Mouse (Mus musculus) naive thymus-derived CD4-positive, alpha-beta T cell, adult 2 months (primary cell): ENCODE measurements at regions not wholly inside any gene's neighbourhood (a gene's known extent, or its start where the extent isn't known, plus 50 kb on each side); places are given as distances from the start of the nearest gene placed in this dataset.
"Not testable (repeated sequence)": the region's sequence is repeated elsewhere in the genome, so short reads cannot be mapped to it uniquely, and the experiment has no call there.

Experiments
- DNase-seq: peaks from one replicate; pipeline ENCODE4 v3.0.0-alpha.2; 2011; ENCODE audit warnings: low read depth

DNA sequence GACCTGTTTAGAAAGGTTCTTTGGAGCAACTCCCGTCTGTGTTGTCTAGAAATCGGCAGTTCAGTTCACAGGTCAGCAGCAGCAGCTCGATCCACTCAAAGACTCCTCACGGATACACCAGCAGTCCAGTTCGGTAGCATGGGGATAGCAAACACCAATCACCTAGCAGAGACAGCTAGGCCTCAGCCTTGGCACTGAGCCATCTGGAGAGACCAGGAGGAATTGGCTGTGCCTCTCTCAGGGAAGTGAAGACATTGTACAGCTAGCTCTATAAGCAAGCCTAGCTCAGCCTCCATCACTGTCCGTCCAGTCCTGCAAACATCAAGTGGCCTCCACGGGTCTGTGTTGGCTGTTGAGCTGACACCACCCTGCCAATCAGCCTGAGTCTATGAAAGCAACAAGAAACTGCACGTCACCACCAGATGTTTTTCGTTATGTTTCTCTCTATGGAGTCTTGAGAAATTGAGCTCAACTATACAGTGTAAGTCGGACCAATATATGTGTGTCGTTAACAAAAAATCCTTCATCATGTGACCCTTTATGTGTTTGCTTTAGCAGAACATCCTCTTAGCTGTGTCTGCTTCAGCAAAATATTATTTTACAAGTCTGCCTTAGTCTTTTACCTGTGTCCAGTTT, 209.3 kb downstream of the Plxna1 start:
- DNase-seq = no peak

DNA sequence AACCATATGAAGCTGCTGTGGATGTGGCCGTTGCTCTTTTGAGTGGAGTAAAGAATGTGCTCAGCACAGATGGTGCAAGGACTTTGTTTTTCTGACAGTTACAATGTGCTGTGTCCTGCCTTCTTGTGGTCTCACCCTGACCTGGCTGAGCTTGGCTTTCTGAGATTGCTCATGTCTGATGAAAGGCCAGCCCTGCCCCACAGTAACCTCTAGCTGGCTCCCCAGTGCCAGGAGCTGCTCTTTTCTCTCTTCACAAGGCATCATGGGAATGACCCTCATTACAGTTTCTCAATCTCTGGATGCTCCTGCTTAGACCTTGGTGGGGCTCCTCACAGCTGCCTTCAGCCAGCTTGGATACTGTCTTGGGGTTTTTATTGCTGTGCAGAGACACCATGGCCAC, 204.9 kb downstream of the Plxna1 start:
- no peak for DNase-seq

DNA sequence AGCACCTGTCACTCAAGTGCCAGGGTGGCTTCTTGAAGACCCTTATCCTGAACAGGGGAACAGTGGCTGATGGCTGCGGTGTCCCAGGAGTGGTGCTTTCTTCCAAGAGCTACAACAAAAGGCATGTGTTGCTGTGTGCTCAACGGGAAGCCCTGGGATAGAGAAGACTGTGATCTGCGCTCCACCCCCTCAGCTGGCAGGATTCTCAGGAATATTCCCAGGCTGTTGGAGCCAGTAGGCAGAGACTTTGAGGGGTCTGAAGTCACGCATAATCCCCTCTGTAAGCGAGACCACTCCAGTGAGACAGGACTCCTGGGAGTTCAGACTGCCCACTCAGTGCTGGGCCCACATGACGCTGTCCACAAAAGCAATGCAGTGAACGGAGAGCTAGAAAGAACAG, 202.4 kb downstream of the Plxna1 start:
- no peak for DNase-seq

DNA sequence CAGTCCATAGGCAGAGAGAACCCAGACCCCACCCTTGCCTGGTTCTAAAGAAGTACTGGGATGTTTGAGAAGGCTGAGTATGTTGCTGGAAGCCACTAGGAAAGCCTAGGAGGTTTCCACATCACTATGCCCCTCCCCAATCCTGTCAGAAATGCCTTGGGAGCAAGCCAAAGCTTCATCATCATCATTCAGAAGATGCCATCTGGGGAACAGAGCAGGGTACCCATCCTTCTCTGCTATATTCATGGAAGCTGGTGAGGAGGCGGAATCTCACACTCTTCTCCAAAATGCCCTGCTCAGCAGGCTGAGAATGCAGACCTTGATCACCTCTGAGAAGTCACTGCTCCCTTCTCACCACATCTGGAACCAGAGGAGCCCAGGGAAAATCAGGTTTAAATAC, 200.7 kb downstream of the Plxna1 start:
- DNase-seq = no peak

DNA sequence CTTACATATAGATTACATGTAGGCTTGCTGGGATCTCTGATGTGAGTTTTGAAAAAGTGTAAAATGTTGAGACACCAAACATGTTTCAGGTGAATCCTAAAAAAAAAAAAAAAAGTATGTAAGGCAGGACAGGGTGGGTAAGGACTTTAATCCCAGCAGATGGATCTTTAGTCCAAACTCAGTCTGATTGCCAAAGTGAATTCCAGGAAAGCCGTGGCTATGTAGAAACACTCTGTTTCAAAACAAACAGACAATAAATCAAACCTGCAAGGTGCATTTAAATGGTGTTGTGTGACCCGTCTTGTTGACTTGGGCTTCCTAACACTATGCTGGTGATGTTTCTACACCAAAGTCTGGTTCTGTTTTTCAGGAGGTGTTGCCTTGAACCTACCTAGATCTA, 192.9 kb downstream of the Plxna1 start:
- DNase-seq = no peak

DNA sequence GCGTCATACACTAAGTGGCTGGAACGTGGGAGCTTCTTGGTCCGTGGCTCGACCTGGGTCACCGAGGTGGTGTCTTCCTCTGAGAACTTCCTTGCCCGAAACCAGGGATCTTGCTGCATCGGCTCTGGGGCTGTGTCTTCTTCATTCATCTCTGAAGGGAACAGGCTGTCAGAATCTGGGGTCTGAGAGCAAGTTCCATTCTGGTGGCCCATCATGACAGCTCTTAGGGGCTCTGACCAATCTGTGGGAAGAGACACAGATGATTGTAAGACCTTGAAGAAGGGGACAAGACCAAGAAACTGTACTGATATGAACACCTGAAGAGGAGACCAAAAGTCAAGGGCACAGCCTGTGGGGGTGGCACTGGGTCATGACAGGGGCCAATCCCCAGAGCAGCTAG, 177.5 kb downstream of the Plxna1 start:
- DNase-seq = not testable (repeated sequence)

DNA sequence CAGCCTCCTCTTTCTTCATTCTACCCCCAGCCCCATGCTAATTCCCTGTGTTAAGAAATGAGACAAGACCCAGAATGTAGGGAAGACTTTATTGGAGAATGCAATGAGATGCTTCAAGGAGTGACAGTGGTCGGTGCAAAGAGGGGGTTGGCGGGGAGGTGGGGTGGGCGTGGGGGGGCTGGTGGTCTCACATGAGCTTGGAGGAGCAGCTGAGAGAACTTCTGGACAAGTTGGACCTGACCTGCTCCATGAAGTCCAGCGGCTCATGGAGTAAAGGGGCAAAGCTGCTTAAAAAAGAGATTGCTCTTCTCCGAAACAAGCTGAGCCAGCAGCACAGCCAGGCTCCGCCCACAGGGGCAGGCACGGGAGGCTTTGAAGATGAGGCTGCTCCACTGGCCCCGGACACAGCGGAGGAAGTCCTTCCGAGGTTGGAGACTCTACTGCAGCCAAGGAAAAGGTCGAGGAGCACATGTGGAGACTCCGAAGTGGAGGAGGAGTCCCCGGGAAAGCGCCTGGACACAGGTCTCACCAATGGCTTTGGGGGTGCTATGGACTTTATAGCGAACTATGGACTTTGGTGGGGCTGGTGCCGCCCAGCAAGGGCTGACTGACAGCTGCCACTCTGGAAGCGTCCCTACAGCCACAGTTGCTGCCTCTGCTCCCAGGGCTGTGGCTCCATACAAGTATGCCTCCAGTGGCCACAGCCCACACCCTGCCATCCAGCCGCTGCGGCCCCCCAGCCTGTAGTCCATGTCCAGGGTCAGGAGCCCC, 161.7 kb downstream of the Plxna1 start:
- DNase-seq = not testable (repeated sequence)

DNA sequence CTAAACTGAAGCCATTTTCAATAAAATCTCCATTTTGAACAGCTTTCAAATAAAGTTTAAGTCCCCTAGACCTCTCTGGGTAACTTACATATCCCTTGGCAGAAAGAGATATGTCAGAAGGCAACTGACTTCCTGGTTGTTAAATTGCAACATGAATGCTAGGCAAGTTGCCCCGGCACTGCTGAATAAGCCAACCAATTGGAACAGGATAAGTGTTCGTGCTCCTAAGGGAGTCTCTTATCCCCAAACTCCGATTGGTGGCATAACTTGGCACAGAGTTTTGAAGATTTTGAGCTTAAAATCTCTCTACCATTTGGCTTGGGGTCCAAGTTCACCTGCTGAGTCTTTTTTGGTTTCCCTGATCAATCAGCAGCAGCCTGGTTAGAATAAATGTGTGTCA, 147.4 kb downstream of the Plxna1 start:
- DNase-seq = no peak

DNA sequence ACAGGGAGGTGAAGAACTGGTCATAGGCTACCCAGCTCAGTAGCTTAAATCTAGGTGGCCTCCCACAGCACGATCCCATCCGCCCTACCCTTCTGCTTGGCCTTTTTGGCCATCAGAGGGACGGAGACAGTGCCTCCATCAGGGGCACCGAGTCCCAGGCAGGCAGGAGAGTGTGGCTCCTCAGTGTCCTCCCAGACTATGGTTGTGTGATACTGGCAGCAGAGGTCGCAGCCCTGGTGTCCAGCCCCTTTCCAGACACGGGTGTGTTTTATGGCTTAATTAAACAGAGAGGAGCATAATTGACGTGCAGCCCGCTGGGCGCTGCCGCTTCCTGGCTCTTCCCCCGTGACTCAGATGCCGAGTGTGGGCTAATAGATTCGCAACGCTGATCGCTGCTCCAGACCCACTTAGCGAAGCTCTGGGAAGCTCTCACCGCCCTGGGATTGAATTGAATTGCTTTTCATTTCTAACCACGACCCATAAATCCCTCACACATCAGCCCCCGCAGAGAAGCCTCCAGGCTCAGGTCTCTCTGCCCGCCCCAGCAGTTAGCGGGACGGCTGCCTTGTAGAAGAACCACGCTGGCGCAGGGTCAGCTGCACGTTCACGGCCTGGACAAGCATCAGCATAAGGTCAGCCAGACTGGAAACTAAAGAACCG, 126.9 kb downstream of the Plxna1 start:
- no peak for DNase-seq

DNA sequence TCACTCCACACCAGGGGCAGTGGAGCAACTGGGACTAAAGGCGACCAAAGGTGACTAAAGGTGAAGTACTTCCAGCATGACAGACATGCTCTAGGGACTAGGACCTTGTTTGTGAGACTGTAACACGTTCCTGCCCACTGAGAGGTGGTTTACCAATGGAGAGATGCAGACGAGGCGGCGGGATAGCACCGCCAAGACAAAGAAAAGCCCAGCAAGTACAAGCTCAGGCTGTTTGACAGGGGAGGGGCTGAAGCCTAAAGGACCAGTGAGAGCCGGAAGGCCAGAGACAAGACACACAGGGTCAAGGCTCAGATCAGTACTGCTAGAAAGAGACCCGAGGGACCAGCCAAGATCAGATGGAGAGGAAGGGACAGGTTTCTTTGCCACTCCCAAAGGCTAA, 126.2 kb downstream of the Plxna1 start:
- no peak for DNase-seq

DNA sequence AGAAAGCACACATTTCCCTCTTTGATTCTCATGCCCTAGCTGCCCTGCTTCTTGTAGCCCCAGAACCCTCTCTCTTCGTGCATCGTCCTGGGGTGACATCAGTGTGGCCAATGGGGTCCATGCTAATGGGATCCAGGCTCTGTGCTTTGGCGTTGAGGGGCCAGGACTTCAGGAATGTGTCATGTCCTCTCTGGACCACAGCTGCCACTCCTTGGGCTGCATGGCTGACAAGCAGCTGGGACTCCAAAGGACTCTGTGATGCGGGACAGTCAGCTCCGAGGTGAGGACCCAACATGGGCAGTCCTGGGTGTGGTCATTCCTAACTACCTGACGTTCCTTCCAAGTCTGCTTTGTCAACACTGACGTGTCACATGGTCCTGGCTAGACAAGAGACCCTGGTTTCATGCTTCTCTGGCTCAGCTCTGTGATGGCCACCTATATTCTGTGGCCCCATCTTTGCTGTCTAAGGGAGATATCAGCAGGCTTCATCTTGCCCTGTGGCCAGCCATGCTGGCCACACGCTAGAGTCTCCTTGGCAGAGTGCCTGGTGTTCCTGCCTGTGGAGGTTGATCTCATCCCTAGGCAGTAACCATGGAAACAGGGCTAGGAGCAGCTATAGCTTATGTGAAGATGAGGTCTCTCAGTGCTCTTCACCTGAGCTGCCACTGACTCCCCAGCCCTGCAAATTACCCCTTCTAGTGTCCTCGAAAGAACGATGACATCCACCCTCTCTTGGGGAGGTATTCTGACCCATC, 125.4 kb downstream of the Plxna1 start:
- no peak for DNase-seq

DNA sequence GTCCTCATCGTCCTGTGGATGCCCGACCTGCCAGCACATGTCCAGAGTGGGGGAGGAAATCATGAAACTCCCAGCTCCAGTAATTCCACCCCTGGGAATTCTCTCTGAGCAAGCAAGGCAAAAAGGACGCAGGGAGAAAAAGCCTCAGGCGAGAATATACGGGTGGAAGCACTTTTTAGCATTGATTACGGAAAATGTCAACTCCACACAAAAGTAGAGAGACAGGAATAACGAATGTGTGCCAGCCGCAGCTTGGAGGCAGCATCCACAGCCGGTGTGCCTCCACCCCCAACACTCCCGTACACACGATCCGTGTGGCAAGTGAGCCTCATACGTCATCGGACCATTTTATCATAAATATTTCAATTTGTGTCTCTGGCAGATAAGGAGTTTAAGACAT, 123.5 kb downstream of the Plxna1 start:
- DNase-seq = no peak

DNA sequence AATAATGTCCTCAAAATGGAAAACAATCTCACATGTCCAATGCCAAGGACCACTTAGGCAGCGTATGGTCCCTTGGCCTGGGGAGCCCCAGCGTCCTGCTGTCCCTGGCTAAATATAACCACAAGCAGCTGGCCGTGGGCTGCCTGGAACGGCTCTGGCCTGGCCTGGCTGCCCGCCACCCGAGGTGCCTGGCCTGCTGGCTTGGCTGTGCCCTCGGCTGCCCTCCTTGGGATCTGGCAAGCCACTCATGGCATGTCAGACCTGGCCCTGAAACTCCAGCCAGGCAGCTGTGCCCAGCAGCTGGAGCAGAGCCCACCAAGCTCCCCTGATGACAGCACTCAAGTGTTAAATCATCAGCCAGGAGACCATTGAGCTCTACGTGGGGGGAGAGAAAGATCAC, 122.9 kb downstream of the Plxna1 start:
- no peak for DNase-seq

DNA sequence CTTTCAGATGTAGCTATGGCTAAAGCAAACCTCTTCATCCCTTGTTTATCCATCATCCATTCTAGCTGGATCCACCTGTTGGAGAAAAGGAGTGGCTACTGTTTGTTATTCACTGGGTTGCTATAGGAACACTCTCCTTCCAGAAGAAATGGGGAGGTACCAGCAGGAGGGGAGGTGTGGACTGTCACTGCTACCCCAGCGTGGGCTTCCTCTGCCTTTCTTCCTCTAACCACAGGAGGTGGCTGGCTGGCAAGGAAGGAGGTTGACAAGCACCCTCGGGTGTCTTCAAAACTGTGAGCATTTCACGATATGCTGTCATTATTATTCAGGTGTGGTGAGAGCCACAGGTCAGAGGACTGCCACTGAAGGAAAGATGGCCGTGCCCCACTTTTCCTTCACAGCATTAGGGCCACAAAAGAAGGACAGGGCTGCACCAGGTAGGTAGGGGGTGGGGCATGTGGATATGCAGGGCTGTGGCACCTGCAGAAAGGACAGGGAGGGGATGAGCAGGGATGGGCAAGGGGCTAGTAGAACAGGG, 122.2 kb downstream of the Plxna1 start:
- DNase-seq = no peak

DNA sequence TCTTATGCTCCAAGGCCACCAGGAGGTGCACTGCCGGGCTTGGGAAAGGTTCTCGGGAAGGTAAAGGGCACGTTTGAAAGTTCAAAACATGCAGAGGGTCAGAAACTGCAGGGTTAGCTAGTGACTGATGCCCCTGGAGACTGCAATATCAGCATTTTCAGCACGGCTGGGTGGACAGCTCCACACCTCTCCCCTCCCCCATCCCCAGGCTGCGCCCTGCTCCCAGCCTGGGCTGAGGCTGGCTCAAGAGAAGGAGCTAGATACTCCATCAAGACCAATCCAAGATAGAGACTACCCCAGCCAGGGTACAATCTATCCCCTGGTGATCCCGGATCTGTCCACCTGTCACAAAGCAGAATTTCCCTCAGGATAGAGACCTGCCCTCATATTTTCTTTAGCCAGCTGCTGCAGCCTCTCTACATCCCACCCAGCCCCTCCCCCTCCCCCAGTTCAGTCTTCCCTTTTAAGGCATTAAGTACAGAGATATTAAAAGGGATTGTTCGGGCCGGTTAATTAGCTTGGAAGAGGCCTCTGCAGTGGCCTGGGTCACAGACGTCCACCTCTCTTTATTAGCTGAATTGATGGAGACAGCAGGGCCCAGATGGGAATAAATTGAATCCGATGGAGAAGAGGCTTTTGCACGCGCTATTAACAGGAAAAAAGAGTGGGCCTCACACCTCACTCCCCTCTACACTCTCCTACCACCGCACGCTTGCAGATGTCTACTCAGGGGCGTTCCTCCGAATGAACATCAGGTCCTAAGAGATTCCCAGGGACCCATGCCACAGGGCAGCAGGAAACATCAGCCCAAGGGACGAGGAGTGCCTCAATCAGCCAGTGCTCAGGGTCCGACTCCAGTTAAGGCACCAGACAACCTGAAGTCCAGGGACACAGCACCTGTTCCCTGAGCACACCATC, 119.8 kb downstream of the Plxna1 start:
- no peak for DNase-seq

DNA sequence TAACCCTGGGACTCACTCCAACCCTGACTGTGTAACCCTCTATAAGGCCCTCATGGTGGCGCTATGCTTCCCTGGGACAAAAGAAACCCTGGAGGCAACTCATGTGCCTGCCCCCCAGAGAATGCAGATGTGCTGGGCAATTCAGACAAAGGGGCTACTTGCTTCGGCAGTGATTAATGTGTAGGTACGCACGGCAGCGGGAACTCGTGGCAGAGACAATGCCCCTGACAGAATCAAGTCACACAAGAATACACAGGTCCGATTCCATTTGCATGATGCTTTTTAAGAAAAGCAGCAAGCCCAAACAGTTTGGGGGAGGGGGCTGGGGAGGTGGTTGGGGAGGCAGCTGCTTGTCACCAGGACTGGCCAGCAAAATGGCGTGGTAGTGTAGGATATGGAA, 116.9 kb downstream of the Plxna1 start:
- DNase-seq = no peak

DNA sequence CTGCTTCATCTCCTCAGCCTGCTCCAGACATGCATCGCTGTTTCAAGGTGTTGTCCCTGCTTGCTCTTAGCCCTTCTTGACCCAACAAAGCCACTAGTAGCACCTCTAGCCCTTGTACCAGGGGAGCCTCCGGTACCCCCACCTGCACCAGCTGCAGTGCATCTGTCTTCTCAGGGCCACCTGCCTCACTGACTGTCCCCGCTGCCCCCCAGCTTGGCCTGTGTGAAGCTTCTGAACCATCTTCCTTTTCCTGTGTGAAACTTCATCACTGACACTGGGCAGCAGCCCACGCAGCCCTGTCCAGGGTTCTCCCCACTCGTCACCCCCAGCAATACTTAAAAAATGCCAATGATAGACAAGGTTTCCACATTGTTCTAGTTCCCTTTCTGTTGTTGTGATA, 116.2 kb downstream of the Plxna1 start:
- DNase-seq = no peak

DNA sequence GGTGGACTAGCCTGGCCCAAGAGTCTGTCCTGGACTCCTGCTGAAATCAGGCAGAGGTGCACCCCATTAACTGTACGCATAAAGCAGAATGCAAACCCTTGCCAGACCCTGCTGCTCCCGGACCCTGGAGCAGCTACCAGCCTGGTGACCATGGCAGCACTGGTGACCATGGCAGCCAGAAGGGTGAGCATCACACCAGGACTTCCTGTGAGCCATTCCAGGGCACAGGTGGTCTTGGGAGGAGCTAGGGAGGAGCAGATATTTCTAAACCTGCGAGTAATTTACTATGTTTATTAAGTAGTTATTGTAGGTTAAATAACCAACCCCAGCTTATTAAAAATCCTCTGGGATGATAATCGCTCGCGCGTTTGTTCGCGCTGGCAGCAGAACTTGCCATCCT, 113.8 kb downstream of the Plxna1 start:
- DNase-seq = no peak

DNA sequence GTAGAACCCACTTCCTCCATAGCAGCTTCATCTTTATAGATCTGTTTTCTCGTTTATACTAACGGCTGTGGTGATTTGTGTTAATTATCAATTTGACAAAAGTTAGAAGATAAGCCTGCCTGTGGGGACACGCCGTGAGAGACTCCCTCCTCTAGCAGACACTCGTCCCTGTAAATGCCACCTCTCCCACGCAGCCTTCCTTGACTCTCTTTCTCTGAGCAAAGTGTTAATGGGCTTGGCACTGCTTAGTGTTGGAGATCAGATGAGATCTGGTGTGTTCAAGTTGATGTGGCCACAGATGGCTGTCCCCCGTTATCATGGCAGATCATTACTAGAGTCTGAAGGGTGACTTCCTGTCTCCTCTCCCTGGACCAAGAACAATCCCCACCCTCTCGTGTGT, 113.1 kb downstream of the Plxna1 start:
- DNase-seq = no peak

DNA sequence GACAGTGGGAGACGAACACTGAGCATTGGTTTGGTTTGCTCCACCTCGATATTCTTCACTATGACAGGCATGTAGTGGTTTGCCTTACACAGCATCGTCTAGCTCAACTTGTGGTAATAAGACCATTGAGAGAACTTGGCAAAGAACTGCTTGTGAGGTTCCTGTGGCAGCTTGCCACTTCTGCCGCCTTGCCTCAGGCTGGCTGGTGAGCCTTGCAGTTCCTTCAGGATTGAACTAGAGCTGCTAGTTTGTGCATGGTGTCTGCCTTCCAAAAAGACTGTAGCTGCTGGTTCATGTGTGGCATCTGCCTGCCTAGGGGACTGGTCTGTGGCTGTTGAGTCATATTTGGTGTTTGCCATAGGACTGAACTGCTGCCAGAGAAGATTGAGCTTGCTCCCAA, 110.8 kb downstream of the Plxna1 start:
- DNase-seq = no peak

DNA sequence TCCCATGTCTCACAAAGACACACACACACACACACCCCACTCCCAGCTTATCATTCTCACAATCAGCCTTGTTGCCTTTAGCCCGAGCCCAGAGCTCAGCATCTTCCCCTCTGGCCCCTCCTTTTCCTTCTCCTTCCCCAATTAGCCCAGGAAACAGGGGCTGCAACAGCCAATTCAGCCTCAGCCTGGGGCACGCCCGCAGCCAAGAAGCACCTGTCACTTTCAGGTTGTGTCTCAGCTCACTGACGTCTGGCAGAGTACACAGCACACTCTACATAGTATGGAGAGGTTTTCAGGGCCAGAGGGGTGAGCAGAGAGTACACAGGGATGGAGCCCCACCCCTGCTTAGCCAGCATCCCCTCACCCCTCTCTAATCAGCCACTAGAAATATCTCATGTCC, 106.4 kb downstream of the Plxna1 start:
- no peak for DNase-seq
